Mouse (Mus musculus) spleen, adult 18-20 months (tissue): ENCODE data around the gene Med22.
"Not testable (repeated sequence)": the region's sequence is repeated elsewhere in the genome, so short reads cannot be mapped to it uniquely, and the experiment has no call there.

ENCODE experiments used
- DNase-seq, 2 experiments: peaks; one replicate each; pipeline ENCODE4 v3.0.0; 2022; ENCODE audit warnings: mixed read lengths in 2 of 2

Gene Med22

DNA sequence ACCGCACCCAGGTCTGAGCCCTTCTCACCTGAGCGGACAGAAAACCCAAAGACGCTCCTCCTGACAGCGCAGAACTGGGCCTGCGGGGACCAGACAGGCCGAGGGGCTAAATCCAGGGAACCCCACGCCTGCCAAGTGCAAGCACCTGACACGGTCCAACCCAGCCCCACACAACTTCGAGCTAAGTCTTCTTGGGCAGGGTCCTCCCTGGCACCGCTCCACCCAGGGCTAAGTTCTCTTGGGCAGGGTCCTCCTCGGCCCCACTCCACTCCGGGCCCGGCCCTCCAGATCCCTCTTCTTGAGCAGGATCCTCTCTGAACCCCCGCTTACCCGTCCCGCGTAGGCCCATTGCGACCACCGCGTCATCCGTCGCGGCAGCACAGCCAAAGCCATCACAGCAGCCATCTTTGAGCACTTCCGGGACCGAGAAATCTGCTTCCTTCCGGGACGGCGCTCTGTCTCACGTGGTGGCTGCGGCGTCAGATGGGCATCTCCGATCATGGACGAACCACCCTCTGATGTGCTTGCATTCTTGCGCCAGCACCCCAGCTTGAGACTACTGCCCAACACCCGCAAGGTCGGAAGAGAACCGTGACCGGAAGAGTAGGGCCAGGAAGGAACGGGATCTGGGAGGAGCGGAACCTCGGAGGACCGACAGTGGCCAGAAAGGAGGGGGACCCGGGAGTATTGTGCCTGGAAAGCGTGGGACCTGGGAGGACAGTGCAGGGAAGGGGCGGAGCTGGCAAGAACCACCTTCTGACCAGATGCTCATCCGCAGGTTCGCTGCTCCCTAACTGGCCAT is 5.7 kb upstream of the Med22 start, which contains the start of the genes Surf2 and Surf1:
Surf2 (plus strand) TSS at position 441 of the 802 bp plus-strand sequence.
Surf1 (minus strand) TSS at position 604 of the 802 bp plus-strand sequence.
- peak; percentile 60 to 73 for DNase-seq

DNA sequence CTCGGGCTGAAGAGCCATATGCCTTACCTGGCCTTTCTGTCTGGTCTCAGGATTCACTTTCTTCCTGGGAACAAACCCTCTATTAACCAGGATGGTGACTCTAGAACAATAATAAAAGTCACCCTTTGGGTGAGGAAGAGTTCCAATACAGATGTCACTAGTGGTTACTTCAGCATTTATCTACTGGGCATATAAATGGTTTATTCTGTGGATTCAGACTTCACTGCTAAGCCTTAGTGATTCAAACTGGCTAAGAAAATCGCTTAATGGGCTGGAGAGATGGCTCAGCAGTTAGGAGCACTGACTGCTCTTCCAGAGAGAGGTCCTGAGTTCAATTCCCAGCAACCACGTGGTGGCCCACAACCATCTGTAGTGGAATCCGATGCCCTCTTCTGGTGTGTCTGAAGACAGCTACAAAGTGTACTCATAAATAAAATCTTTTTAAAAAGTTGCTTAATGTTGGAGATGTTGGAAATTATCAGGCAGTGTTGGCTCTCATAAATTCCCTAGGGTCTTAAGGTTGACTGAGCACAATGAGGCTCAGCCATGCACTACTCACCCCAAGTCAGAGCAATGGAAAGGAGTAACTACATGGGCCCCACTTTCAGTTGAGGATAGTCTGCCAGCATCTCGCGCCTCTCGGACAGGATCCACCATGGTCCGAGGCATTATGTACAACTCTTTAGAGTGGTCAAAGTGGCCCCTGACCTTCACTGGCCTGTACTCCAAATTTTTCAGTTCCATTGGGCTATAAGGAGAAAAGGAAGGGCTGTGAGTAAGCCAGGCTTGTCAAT is 3.9 kb upstream of the Med22 start:
- DNase-seq: no peak

GRCm38 (mm10) chr2:26913416-26914147 is 3.1 kb upstream of the Med22 start:
- DNase-seq: no peak

DNA sequence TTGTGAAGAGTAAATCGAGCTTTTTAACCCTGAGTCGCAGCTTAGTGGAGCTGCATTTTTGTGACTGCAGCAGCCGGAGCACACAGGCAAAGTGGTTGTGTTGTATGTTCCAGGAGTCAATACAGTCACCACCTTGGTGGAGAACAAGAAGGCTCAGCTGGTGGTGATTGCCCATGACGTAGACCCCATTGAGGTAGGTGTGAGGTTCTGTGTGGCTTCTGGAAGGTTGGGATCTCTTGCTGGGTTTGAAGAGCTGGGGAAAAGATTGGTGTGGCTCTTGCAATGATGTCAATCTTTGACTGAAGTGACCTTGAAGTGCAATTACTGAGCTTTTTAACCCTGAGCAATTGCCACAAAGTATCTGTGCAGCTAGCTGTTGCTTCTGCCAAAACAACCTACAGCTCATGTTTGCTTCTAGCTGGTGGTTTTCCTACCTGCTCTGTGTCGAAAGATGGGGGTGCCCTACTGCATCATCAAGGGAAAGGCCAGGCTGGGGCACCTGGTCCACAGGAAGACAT is 1.8 kb upstream of the Med22 start:
- DNase-seq: no peak

- DNase-seq: no peak
Measured at GRCm38 (mm10) chr2:26910994-26911765, 703 bp upstream of the Med22 start.

DNA sequence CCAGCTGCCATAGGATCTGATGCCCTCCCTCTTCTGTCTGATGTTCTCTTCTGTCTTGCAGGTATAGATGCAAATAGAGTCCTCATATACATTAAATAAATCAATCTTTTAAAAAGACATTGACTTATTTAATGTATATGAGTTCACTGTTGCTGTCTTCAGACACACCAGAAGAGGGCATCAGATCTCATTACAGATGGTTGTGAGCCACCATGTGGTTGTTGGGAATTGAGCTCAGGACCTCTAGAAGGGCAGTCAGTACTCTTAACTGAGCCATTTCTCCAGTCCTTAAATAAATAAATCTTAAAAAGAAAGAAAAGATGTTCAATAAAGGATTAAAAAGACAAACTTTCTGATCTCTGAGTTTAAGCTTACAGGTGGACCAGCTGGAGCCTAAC is 1.1 kb downstream of the Med22 start:
- no peak for DNase-seq

- no peak for DNase-seq
Measured at GRCm38 (mm10) chr2:26908710-26909386, 1.6 kb downstream of the Med22 start.

- peak in 1 of 2 experiments; percentile 55 for DNase-seq
Measured at GRCm38 (mm10) chr2:26907109-26907508, 3.4 kb downstream of the Med22 start.

DNA sequence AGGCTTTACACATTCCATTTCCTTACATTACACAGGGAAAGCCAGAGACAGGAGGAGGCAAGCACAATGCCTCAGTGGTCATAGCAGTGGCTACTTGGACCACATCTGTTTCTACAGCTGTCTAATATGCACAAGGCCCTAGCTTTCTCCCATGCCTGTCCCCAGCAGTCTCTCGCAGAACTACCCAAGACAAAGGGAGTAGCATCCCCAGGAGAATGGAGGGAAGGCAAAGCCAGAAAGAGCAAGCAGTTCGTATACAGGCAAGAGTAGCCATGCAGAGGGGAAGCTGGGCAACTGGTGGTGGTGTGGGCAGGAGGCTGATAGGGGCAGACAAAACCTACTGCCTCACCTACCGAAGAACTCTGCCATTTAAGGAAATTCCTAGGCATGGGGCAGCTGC is 4.0 kb downstream of the Med22 start:
- no peak for DNase-seq

DNA sequence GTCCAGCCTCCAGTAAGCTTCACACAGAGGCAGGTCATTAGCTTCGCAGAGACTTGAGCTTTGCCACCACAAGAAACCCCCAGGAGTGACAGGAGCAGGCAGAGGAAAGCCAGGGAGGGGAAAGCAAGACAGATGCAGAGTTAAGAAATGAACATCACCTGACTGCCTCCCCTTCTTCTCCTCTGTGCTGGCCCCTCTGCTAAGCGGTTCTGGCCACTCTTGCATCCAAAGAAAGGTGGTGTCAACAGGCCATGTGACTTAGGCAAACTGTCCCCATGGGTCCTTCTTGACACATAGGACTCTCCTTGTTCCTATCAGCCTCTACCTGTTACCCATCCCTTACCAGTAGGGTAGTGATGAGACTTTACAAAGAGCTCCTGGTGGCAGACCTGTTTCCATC is 4.5 kb downstream of the Med22 start:
- no peak for DNase-seq

GRCm38 (mm10) chr2:26903311-26903710 is 7.2 kb downstream of the Med22 start:
- DNase-seq: no peak

DNA sequence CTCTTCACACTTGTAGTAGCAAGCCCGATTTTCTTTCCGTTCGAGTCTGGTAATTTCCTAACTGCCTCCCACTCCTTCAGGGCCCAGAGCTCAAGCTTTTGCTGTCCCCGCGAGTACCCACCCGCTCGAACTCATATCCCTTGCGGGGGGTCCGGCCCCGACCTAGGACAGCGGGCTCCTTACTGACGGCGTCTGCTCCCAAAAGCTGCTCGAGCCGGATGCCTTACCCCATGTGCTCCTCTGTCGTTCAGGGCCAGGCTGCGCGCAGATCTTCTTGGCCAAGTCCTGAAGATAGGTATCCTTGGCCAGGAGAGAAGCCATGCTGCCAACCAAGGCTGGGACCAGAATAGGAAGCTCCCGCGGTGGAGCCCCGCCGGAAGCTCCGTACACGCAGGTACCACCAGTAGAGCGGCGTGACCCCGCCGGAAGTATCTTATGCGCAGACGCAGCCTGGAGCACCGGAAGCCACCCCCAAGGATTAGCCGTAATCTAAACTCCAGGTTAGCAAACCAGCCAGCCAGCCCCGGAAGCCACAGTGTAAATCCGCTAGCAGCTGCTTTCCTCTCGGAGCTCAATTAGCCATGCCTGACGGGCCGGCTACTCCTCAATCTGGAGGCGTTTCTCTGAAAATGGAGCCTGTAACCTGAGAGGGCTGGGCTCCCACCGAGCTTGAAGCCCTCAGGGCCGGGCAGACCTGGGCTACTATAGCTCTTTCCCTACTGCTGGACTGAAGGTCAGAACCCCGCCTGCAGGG is 7.8 kb downstream of the Med22 start, which contains the start of gene Surf6:
Surf6 (minus strand) TSS at position 413 of the 754 bp plus-strand sequence.
- DNase-seq: peak; percentile 88 to 92

DNA sequence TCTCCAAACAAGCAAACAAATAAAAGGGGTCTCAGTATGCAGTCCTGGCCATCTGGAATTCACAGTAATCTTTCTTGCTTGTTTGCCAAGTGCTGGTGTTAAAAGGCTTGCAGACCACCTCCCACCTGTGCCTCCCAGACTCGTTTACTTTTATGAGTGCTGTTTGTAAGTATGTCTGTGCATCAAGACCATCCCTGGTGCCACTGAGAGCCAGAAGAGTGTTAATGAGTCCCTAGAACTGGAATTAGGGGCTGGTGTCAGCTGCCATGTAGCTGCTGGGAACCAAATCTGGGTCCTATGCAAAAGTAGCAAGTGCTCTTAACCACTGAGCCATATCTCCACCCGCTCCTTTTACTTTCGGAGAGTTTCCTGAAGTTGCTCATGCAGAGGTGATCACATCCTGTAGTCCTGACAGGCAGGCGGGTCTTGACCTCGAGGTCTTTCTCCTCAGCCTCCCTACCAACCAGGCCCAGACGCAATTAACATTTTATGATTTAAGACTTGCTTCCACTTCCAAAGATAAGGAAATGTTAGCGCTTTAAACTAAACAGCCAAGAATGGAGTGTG is 8.6 kb downstream of the Med22 start:
- no peak for DNase-seq

DNA sequence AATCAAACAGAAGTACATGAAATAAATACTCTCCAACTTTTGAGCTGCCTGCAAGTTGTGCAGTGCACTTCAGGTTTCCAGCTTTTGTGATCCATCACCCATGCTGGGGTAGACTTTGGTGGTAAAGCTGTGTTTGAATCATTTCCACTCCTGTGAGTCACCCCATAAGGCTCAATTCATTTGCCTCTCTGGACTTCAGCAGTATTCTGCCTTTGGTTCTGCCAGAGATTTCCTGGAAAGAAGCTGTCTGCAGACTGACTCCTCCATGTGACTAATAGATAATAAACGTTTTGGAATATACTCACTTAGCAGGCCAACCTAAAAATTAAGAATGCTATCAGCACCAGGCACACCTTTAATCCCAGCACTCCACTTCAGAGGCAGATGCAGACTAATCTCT is 9.7 kb downstream of the Med22 start:
- no peak for DNase-seq

DNA sequence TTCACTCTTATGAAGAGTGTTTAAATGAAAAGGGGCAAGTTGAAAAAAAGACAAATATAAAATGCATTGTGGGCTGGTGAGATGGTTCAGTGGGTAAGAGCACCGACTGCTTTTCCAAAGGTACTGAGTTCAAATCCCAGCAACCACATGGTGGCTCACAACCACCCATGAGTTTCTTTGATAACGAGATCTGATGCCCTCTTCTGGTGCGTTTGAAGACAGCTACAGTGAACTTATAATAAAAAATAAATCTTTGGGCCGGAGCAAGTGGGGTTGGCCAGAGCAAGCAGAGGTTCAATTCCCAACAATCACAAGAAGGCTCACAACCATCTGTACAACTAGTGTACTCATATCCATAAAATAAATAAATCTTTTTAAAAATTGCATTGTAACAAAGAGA is 14.6 kb downstream of the Med22 start:
- DNase-seq: no peak

DNA sequence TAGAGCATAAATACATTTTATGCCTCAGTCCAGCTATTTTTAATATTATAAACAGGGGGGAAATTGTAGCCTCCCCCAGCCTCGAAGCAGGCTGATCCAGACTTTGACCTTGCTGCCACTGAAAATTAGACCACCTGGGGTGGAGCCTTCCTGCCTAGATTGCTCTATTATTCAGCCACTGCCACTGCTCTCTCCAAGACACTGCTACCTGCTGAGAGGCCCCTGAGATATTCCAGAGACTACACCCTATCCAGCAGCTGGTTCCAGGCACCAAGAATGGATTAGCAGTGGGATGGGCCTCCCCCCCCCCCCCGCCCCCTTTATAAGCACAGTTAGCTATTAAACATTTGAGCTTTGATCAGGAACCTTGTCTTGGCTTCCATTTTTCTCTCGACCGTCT is 24.3 kb downstream of the Med22 start:
- DNase-seq: not testable (repeated sequence)

DNA sequence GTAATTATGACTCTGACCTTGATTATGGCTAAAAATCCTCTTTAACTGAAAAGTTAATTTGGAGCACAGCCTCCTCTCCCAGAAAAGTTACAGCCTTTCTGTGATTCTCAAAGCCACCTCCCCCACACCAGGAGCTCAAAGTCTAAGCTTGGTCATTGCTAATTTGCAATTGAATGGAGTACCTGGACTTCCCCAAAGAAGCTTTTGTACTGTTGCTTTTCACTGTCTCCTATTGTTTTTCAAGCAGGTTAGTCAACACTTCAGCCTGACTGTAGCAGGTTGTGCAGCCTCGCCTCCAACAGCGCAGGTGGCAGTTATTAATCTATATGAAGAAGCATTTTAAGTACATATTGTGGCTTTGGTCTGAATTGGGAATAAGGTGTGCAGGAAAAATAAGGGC is 24.9 kb downstream of the Med22 start:
- DNase-seq: not testable (repeated sequence)

DNA sequence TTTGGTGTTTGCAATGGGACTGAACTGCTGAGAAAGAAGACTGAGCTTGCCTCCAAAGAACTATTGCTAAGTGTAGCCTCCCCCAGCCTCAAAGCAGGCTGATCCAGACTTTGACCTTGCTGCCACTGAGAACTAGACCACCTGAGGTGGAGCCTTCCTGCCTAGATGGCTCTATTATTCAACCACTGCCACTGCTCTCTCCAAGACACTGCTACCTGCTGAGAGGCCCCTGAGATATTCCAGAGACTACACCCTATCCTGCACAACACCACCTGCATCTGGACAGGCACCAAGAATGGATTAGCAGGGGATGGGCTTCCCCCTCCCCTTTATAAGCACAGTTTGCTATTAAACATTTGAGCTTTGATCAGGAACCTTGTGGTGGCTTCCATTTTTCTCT is 31.9 kb downstream of the Med22 start:
- no peak for DNase-seq

GRCm38 (mm10) chr2:26870666-26871065 is 39.8 kb downstream of the Med22 start:
- DNase-seq: no peak

DNA sequence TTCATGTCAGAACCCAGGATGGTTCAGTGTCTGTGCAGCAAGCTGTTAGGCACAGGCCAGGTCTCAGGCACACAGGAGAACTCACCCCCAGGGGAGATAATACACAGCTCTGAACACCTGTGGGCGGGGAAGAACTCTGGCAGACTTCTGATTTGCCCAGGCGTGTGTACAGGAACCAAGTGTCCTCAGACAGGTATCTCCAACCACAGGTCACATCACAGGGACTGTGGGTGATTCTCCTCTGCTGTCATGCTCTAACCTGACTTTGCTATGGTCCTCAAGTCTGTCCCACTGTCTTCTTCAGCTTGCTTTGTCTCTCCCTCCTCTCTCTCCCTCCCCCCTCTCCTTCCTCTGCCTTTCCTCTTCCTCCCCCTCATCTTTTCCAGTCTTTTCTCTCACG is 45.6 kb downstream of the Med22 start, which contains the start of gene Abo:
Abo (minus strand) TSS at position 101 of the 400 bp plus-strand sequence.
- DNase-seq: no peak
